Mouse (Mus musculus) left cerebral cortex, adult 11 months (tissue): ENCODE results near the gene Ubxn10.

ENCODE experiments used
- DNase-seq: peaks from one replicate; pipeline ENCODE4 v3.0.0; 2022; ENCODE audit warnings: low spot score

Gene Ubxn10

DNA sequence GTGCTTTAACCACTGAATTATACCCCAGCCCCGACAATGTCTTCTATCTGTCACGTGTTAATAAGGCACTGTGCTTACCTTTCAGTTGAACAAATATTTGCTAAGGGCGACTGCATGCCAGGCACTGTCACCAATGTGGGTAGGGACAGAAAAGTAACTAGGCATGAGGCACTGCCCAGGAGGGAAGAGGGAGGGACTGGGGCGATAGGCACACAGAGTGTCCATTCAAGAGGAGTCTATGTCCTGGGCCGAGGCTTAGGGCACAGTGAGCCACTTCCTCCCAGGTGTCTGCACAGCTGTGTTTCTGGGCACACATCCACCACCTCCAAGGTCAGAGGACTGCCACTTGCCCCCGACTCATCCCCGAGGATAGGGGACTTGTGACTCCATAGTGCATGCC is at the start of gene Ubxn10:
TSS of gene Ubxn10 (minus strand) at position 137 of the 400 bp plus-strand sequence.
- no peak for DNase-seq

DNA sequence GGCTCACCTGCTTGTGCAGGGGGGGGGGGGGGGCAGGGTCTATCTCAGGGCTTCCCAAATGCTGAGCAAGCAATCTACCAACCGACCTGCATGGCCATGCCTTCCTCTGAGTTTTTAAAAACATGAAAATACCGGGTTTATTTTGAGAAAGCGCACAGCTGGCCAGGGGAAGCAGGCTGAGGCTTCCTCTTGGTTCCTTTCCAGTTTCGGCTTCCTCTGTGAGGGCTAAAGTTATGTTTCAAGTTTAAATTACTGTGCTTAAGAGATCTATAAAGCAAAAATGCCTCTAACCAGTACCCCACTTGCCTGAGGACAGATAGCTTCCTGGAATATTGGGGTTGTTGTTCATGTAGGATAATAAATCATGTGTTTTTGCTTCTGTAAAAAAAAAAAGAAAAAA is 49.2 kb upstream of the Ubxn10 start:
- no peak for DNase-seq

DNA sequence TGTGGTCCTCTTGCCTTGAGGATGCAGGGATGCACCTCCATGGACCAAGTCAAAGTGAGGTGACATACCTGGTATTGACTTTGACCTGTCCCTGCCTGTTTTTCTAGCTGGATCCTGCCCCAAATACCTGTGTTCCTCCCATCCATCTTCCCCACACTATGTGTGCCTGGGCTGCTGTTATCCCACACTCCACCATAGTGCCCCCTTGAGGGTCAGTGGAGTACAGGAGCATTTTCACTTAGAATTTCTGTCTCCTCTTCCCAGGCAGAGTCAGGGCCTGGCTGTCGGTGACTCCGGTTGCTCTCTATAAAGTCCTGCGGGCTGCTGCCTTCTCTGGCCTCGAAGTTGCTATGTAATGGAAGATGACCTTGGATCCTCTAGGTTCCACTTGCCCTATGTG is 48.8 kb upstream of the Ubxn10 start:
- no peak for DNase-seq

DNA sequence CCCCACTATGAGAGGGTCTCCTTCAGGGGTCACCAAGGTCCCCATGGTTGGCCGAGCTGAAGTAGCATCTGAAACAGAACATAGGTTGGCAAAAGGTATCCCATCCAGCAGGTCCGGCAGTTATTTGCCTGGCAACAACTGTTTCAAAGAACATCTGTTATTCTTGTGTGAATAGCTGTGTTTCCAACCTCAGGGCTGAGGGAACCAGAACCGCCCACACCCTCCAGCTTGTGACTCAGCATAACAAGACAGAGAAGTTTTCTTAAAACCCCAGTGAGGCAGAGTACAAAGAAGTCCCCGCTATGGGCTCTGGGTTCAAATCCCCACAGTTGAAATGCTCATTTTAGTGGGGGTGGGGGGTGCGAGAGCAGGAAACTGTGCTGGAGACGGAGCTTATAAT is 45.1 kb upstream of the Ubxn10 start:
- DNase-seq, result peak; percentile 57

DNA sequence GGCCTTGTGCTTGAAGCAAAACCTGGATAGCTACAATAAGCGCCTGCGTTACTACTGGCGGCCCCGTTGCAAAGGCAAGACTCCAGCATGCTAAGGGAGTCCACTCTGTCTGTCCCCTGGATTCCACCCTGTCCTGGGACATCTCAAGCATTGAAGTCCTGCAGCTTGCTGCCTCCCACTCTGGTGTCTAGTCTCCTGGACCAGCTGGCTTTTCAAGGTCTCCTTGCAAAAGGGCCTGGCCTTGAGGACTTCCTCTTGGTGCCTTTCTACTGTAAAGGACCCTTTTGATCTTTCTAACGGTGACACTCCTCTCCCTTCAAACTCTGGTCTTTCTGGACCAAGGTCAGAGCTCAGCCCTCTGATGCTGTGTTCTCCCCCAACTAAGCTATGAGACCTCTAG is 43.3 kb upstream of the Ubxn10 start:
- no peak for DNase-seq

DNA sequence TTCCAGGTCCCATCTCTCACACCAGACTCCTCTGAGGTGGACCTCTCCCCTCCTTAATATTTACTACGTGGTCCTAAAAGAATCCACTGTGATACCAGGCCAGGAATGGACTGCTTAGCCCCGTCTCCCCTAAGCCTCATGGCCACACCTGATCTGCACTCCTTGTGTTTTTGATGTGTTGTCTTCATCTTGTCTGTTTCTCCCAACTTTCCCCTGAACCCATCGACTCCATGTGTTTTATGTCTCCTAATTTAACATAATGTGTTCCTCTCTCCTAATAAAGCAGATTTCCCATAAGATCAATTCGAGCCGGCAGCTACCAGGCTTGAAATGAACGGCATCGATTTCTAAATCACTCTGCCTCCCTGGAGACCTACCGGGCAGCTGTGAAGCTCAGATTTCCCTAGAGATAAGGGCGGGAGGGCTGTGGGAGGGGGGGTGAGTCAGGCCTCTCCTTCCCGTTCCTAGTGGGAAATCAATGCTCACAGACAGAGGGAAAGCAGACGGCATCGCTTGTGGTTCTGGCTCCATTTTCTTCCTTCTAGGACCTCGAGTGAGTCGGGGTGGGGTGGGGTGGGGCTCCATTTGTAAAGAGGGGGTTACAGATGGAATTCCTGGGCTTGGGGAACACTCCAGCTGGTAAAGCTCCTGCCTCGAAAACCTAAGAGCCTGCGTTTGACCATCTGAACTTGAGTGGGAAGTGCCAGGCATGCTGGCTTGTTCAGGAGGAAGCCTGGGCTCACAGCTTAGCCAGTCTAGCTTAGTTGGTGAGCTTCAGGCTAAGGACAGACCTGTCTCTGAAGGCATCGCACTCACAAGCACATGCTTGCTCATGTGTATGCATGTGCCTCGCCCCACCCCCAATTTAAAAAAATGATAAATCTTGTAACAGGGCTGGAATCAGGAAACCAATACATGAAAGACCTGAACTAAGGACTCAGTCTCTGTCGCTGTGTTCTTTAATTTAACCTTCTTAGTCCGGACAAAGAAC is 40.7 kb upstream of the Ubxn10 start:
- no peak for DNase-seq

DNA sequence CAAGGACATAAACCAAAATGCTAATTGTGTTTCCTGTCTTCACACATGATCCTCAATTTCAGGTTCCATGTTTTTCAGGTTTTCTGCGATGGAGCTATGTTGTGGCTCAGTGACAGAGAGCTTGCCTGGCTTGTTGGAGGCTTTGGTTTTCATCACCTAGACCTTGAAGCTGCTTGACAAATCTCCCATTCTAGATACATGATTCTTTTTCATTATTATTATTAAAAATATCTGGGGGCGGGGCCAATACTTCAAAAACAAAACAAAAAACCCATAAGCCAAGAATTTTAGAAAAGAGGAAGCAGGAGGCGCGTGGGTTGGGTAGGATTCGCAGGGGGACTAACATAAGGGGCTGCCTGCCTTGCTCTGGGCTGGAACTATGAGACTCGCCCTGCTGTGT is 38.5 kb upstream of the Ubxn10 start, which contains the start of gene Pla2g2d:
TSS of gene Pla2g2d (plus strand) at position 301 of the 400 bp plus-strand sequence.
- no peak for DNase-seq

DNA sequence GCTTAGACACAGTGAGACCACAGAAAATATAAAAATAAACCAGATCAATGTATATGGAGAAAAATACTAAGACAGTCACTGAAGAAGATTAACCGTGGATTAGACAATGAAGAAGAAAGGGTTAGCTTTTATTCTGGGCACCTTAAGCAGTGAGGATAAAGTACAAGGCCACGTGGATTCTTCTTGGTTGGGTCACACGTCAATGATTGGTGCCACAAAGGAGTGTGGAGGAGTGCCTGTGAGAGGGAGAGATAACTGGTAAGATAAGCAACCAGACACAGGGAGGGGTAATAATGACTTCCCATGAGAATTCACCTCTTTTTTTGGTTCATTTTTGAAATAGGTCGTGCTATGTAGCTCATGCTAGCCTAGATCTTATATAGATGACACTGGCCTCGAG is 35.4 kb upstream of the Ubxn10 start:
- no peak for DNase-seq

DNA sequence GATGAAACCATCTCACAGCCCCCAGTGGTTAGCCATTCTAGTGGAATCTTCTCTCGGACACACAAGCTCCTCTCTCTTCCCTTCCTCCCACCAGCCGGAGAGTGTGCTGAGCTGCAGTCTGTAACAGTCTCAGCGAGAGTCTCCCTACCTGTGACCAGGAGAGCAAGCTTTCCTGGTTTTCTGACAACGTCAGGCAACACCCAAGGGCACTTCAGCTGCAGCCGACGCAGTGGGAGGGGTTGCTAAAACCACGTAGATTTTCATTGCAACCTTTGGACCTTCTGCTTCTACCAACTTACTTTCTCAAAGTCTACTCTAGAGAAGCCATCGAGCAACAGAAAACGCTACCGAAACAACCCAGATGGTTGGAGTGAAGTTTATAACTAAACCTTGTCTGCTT is 35.0 kb upstream of the Ubxn10 start:
- no peak for DNase-seq

DNA sequence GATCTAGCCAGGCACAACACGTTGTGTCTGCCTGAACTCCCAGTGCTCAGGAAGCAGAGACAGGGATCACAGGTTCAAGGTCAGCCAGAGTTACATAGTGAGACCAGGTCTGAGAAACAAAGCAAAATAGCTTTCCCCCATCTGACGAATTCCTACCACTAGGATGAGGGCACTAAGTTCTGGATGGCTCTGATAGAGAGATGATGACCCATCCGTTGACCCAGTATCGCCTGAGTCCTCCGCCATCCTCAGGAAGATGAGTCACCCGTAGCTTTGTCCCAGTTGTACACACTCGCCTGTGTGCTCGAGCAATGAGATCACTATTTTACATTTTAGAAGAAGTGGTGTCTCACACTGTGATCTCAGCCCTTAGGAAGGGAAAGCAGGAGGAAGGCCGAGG is 25.3 kb upstream of the Ubxn10 start:
- DNase-seq, result no peak

DNA sequence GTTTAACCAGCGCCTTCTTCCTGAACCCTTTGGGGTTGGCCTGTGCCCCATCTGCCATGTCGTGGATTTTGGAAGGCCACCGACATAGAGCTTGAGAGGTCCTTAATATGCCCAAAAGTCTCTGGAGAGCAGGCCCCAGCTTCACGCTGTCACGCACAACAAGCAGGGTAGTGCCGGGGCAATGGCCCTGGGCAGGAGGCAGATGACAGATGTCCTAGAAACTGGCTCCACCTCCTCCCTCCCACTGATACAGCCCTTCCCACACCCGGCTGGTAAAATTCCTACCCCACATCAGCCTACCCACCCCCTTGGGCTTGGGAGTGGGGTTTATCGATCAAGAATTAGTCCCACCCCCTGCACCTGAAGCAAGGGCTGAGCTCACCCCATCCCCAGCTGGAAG is 20.4 kb upstream of the Ubxn10 start, which contains the start of gene Pla2g2f:
TSS of gene Pla2g2f (minus strand) at position 211 of the 400 bp plus-strand sequence.
- DNase-seq, result no peak

DNA sequence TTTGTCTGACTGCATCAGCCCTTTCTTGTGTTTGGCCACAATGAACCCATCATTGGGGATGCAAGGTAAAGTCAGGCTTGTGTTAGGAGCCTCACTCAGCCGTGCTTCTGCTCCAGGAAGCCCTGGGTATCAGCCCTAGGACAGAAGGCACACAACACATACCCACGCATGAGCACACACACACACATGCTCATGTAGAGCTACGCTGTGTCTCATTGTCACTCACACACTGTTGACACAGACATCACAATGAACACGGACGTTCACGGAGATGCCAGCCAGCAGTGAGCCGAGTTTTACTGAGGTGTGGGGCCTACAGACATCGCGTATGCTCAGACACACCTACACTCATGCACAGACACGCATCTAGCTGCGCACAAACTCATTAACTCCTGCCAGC is 19.0 kb upstream of the Ubxn10 start:
- DNase-seq, result no peak

DNA sequence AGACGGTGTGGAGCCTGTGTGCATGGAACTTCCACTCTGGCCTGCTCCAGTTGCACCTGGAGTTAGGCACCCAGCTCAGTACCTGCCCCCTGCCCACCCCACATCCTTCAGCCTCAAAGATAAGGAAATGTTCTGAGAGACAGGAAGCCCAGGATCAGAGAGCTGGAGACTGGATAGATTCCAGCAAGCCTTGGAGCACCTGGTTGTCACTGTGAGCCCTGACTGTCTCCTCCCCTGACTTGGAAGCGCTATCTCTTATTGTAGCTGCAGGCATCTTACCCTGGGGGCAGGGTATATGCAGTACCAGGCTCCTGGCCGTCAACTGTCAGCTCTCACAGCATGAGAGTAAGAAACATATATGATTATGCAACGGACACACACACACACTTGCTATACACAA is 18.5 kb upstream of the Ubxn10 start:
- DNase-seq, result no peak

DNA sequence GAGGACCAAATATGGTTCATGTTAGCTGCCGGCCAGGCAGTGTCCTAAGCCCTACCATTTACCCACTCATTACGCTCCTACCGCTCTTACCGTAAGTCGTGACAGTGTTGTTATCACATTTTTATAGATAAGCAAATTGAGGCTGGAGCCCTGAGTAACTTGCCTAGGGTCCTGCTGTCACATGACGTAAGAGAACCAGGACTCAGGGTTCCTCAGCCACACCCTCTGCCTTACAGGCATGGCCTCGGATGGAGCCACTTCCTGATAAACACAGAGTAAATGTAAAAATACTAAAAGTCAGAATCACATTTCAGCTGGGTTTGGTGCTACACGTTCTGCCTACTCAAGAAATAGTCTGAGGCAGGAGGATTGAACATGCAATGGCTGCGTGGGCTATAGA is 17.5 kb upstream of the Ubxn10 start:
- no peak for DNase-seq

DNA sequence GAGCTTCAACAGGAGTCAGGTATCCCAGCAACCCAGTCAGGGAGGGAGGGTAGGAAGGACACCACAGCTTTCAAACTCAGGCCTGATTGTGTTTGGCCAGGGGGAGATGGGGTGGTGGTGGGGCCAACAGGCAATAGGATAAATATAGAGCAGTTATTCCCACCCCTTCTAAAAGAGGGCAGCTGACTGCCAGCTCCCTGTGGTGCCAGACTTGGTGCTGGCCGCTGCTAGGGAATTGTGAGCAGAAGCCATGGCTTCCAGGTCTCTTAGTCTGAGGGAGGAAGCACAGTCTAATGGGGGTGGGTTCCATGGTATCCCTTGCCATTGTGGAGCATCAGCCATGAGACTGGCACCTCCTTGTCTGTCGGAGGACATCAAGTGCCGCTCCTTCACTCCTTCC is 16.6 kb upstream of the Ubxn10 start:
- DNase-seq, result no peak

DNA sequence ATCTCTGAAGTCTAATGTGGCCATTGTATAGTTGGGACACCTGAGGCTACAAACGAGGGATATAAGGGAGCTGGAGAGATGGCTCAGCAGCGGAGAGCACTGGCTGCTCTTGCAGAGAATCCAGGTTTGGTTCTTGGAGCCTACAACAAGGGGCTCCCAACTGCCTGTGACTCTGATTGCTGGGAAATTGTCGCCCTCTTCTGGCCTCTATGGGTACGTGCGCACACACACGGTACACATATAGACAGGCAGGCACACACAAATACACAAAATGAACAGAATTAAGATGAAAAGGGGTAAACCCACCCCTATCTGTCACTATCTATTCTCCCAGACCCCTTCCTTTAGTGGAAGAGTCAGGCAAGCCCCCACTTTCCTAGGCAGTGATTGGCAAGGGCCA is 15.6 kb upstream of the Ubxn10 start:
- DNase-seq, result no peak

DNA sequence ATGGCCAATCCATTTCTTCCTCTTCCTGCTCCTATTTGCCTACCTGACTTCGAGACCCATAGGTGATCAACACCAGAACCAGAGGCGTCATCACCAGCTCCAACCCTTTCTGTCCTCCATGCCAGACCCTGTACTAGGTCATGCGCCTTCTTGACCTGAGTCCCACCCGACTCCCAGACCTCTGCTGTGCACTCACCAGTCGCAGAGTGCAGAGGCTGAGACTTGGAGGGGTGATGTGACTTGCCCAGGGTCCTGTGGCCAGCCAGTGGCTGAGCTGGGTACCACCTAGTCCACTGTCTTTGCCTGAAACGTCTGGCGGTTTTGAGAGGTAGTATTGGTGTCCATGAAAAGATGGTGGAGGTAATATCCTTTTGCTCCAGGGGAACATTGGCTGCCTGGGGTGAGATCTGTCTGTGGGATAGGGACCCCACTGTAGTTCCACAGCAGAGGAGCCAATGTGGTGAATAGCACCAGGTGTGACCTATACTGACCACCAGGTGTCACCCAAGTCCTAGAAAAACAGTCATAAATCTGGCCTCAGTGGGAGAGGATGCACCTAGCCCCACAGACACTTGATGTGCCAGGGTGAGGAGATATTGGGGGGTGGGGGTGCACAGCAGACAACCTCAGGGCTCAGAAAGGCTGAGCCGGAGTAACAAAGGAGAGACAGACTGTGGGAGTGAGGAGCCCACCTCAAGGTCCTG is 11.6 kb upstream of the Ubxn10 start:
- peak; percentile 46 for DNase-seq

DNA sequence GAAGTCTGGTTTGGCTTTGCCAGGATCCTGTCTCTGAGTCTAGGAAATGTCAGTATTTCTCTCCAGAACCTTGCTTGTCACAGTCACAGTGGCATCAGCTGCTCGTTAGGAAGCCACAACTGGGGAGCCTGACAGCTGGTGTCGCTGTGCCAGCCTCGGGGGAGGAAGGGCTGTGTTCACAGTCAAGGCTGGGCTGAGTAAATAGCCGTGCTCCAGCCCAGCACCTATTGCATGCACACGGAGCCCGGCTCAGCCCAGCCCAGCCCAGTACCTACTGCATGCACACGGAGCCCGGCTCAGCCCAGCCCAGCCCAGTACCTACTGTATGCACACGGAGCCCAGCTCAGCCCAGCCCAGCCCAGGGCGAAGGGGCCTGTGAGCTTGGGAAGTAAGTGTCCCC is 10.9 kb upstream of the Ubxn10 start:
- DNase-seq, result peak; percentile 42

DNA sequence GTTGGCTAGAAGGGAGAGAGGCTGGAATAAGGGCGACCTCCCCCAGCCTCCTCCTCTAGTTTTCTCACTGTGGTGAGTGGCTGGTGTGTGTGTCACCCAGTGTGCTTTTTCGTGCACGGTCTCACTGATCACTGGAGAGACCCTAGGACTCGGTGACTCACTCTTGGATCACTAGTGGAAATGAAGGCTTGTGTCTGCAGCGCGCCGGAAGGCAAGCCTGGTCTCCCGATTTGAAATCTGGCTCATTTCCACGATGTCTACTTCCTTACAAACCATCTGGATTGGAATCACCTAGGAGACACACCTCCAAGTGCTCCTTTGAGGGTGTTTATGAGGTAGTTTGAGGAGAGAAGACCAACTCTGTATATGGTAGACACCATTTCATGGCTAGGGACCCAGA is 9.9 kb upstream of the Ubxn10 start:
- no peak for DNase-seq

DNA sequence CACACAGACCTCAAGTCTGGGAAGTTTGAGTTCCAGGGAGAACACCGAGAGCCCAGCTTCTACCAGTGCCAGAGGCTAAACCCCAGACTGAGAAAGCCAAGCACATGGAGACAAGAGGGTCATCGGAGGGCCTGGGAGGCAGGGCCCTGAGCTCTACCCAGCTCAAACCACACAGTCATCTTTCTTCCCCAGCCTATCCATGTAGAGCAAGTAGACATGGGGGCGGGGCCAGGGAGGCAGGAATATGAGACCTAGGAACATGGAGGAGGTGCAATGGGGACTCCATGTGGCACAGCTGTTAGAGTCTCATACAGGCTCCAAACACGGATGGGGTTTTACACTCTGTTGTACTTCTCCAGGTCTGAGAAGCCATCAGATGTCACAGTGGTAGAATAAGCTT is 8.9 kb upstream of the Ubxn10 start:
- no peak for DNase-seq

DNA sequence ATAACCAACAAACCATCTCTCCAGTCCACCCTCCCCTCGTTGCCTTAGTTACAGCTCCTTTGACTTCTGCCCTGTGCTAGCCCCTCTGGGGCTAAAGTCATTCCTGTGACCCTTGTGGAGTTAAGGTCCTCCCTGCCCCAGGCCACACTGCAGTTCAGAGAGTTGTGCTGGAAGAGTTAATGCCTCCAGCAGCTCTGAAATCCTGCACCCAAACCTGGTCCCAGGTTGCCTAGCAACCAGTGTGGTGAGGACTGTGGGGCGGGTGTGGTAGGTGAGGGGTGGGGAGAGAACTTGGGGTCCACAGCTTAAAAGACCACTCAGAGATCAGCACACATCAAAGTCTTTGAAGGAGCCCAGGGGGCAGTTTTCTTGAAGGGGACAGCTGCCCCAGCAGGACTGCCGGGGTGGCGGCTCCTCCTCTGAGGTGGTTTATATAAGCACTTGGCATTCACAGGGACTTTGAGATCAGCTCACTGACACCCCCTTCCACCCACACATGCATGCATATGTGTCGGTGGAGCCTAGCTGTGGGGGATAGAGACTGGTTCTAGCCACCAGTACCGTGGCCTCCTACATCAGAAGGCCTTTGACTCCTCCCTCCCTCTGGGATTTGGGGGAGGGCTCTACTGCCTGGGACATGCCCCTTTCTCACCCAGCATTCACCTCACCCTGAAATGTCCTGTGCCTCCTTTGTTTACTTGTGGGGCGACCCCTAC is 2.3 kb upstream of the Ubxn10 start:
- DNase-seq, result no peak

DNA sequence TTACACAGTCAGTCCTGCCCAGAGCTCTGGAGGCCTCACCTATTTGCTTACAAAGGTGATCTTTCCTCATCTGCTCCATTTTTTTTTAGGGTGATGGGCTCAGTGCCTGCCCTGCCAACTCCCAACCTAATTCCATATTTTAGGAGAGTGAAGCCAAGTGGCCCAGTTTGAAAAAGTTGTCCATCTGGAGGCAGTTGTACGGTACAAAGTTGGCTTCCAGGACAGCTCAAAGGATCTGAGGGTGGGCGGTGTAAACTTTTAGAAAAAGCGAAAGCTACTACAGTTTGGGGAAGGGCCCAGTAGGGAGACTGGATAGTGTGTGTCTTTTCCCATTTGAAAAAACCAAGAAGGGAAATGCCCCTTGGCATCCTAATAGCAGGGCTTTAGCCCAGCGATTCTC is 2.1 kb downstream of the Ubxn10 start:
- DNase-seq, result no peak

DNA sequence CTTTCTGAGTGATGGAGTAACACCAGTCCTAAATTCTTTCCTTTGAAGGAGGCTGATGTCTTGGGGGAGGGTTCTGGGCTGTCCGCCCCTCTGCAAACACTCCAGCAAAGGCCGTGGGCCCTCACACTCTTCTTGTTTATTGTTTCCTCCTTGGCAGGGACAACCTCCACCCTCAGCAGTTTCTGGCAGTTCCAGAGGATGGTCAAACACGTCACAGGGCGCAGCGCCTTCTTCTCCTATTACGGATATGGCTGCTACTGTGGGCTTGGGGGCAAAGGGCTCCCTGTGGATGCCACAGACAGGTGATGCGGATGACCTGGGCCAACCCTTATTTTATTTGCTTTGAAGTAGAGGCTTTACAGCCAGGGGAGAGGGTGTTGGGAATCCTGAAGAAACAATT is 2.9 kb downstream of the Ubxn10 start:
- no peak for DNase-seq
